Mouse (Mus musculus): ENCODE results near the gene Mvd. TPM values are rescaled to one million over a fixed set of nuclear protein-coding genes. Genes with fewer than 3 reads are reported as not detected.

The Mvd gene
- 38.7 and 43.7 TPM in 2 replicates for polyA plus RNA-seq (2015; fragmentation: Nextera tagmentation; extraction: Ambion mirVana)

- H3K27me3 ChIP-seq (replicated peaks) = no peaks in the 10 kb centered on the region
- under 1% methylated on average over 47 of the region's 47 CpGs for WGBS
- H3K4me3 ChIP-seq (replicated peaks) = peak within 1 kb of the TSS; percentile 57
- 0 out of 2 replicates have a peak, but pooled peaks cover 4% of the 10 kb centered on the region for H3K36me3 ChIP-seq
- H3K27ac ChIP-seq = peak within 1 kb of the TSS; percentile 97
- peak within 1 kb of the TSS; percentile 96 for H3K4me2 ChIP-seq
- H3K9me3 ChIP-seq = no peaks in the 10 kb centered on the region
- H3K4me1 ChIP-seq = peaks cover 22% of the 10 kb centered on the region
- peak; percentile 96 for ATAC-seq (ENCODE audit: insufficient read depth, low FRiP score, low read depth)
- peak within 1 kb of the TSS; percentile 45 for H3K9ac ChIP-seq
Observed at GRCm38 (mm10) chr8:122443262-122444006, at the start of gene Mvd. Gene Mvd, minus strand, starts transcription at chr8:122443422.

GRCm38 (mm10) chr8:122488387-122488786 lies 45.2 kb upstream of the Mvd start:
- Histone ChIP-seq H3K4me2 (no peak overlapping the region), H3K27me3 (replicated peaks) (no peaks in the 10 kb centered on the region), H3K4me3 (replicated peaks) (no peak overlapping the region), H3K27ac (no peak overlapping the region), H3K36me3 (peaks cover 70% of the 10 kb centered on the region), H3K9ac (no peak overlapping the region), H3K9me3 (no peaks in the 10 kb centered on the region), H3K4me1 (no peaks in the 10 kb centered on the region)
- WGBS = 96% methylated on average over 9 of the region's 9 CpGs
- no peak for ATAC-seq (ENCODE audit: insufficient read depth, low FRiP score, low read depth)

DNA sequence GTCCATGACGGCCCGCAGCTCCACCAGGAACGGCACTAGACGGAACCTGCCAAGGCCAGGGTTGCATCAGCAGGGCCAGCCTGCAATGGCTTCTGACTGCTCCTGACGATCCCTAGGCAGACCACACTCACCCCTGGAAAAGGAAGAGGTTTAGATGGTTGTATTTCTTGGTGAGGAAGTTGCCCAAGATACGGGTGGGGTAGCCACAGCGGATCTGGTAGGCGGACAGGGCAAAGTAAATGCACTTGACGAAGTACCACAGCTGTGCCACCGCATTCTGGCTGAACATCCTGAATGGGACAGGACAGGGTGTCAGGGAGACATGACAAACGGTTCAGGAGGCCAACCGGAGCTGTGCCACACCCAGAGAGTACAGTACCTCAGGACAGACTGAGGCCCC lies 41.6 kb upstream of the Mvd start:
- peaks cover 78% of the 10 kb centered on the region for H3K36me3 ChIP-seq
- H3K4me3 ChIP-seq (replicated peaks) = no peak overlapping the region
- H3K9me3 ChIP-seq = no peaks in the 10 kb centered on the region
- no peaks in the 10 kb centered on the region for H3K4me1 ChIP-seq
- no peaks in the 10 kb centered on the region for H3K27me3 ChIP-seq (replicated peaks)
- ATAC-seq (ENCODE audit: insufficient read depth, low FRiP score, low read depth) = no peak
- H3K9ac ChIP-seq = no peak overlapping the region
- WGBS = 87% methylated on average over 12 of the region's 12 CpGs
- H3K4me2 ChIP-seq = no peak overlapping the region
- H3K27ac ChIP-seq = no peak overlapping the region

DNA sequence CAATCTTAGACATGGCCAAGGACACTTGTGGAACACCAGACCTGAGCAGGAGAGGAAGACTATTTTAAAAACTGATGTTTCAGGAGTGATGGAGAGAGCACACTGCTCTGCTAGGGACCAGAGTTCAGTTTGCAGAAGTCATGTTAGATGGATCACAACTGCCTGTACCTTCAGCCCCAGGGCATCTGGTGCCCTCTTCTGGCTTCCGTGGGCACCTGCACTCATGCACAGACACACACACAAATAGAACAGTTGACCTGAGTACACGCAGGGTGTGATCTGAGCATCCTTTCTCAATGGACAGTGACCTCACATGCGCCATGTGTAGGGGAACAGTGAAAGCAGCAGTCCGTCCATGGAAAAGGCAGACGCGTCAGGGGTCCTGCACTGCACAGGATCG lies 40.7 kb upstream of the Mvd start:
- no peak for ATAC-seq (ENCODE audit: insufficient read depth, low FRiP score, low read depth)
- 96% methylated on average over 7 of the region's 7 CpGs for WGBS
- Histone ChIP-seq H3K36me3 (peaks cover 84% of the 10 kb centered on the region), H3K9me3 (no peaks in the 10 kb centered on the region), H3K27me3 (replicated peaks) (no peaks in the 10 kb centered on the region), H3K4me2 (no peak overlapping the region), H3K9ac (no peak overlapping the region), H3K4me1 (no peaks in the 10 kb centered on the region), H3K27ac (no peak overlapping the region), H3K4me3 (replicated peaks) (no peak overlapping the region)

GRCm38 (mm10) chr8:122482448-122482847 lies 39.2 kb upstream of the Mvd start:
- Histone ChIP-seq H3K4me2 (no peak overlapping the region), H3K27ac (no peak overlapping the region), H3K4me1 (0 out of 2 replicates have a peak, but pooled peaks cover 1% of the 10 kb centered on the region), H3K36me3 (peaks cover 80% of the 10 kb centered on the region), H3K9me3 (no peaks in the 10 kb centered on the region), H3K9ac (no peak overlapping the region), H3K27me3 (replicated peaks) (no peaks in the 10 kb centered on the region), H3K4me3 (replicated peaks) (no peak overlapping the region)
- WGBS = 94% methylated on average over 8 of the region's 8 CpGs
- ATAC-seq (ENCODE audit: insufficient read depth, low FRiP score, low read depth) = no peak; the same call in 1 of the 2 replicates

DNA sequence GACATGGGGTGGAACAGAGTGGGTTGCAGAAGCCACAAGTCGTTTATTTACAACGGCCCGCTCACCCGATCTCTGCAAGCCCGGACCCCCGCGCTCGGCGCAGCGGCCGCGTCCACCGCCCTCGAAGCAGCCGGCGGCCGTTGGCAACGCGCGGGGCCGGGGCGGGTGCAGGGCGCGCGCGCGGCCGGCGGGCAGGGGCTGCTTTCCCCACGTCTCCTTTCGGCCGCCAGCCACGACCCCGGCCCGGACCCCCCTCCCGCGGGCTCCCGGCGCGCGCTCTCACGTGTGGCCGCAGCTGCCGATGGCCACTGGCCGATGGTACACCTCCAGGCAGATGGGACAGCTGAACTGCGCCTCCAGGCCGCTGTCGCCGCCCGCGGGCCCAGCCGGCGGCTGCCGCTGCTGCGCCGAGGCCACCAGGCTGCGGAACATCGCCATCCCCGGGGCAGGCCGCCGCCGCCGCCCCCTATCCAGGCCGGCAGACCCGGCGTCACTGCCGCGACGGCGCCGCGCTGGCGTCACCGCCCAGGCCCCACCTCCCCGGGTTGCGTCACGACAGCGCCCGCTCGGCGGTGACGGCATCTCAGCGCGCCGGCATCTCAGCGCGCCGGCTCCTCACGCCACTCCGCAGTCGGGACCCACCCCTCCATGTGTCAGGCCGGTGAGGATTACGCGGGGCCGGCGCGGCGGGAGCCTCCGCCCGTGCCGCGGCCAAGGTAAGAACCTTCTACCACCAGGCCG lies 32.5 kb upstream of the Mvd start, which contains the start of the genes Rnf166 and Ctu2:
Gene Rnf166 (minus strand): TSS at position 485 of the 741 bp plus-strand sequence.
Gene Ctu2 (plus strand): TSS at position 564 of the 741 bp plus-strand sequence.
- peak within 1 kb of the TSS; percentile 72 for H3K27ac ChIP-seq
- H3K9ac ChIP-seq = peak within 1 kb of the TSS; percentile 92
- WGBS = under 1% methylated on average over 91 of the region's 103 CpGs
- peaks cover 20% of the 10 kb centered on the region for H3K36me3 ChIP-seq
- H3K4me3 ChIP-seq (replicated peaks) = peak within 1 kb of the TSS; percentile 100
- no peaks in the 10 kb centered on the region for H3K9me3 ChIP-seq
- peaks cover 27% of the 10 kb centered on the region for H3K4me1 ChIP-seq
- peak; percentile 90 for ATAC-seq (ENCODE audit: insufficient read depth, low FRiP score, low read depth)
- peak within 1 kb of the TSS; percentile 89 for H3K4me2 ChIP-seq
- no peaks in the 10 kb centered on the region for H3K27me3 ChIP-seq (replicated peaks)

- Histone ChIP-seq H3K27ac (peak overlapping the region; percentile 72; the same call in 1 of the 2 replicates), H3K27me3 (replicated peaks) (no peaks in the 10 kb centered on the region), H3K9me3 (no peaks in the 10 kb centered on the region), H3K4me3 (replicated peaks) (peak overlapping the region; percentile 100), H3K4me2 (peak overlapping the region; percentile 89), H3K4me1 (peaks cover 27% of the 10 kb centered on the region), H3K36me3 (peaks cover 18% of the 10 kb centered on the region), H3K9ac (peak overlapping the region; percentile 92)
- WGBS = 6% methylated on average over 16 of the region's 16 CpGs
- ATAC-seq (ENCODE audit: insufficient read depth, low FRiP score, low read depth) = no peak
Observed at GRCm38 (mm10) chr8:122474951-122475560, 31.8 kb upstream of the Mvd start.

DNA sequence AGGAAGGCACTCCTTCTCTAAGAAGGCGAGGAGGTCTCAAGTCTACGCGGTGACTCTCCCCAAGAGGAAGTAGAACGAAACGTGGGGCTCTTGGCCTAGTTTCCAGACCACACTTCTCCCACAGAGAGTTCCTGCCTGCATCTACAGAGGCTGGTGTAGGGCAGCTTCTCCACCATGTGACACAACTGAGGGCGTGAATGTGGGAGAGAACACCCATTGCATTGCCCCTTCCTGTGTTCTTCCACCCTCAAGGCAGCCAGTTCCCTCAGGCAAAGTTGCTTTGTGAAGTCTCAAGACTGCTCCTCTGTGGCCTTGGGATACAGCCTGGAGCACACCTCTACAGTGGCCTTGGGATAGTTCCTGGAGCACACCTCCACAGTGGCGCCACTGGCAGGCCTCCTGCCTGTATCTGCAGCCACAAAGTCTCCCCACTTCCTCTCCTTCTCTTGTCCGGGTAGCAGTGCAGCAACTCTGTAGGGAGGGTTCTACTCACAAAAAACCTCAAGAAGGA lies 30.7 kb upstream of the Mvd start:
- 80% methylated on average over 8 of the region's 8 CpGs for WGBS
- Histone ChIP-seq H3K9me3 (no peaks in the 10 kb centered on the region), H3K4me2 (no peak overlapping the region), H3K27me3 (replicated peaks) (no peaks in the 10 kb centered on the region), H3K4me1 (peaks cover 27% of the 10 kb centered on the region), H3K9ac (no peak overlapping the region), H3K27ac (peak overlapping the region; percentile 66), H3K4me3 (replicated peaks) (no peak overlapping the region), H3K36me3 (peaks cover 13% of the 10 kb centered on the region)
- ATAC-seq (ENCODE audit: insufficient read depth, low FRiP score, low read depth) = no peak

DNA sequence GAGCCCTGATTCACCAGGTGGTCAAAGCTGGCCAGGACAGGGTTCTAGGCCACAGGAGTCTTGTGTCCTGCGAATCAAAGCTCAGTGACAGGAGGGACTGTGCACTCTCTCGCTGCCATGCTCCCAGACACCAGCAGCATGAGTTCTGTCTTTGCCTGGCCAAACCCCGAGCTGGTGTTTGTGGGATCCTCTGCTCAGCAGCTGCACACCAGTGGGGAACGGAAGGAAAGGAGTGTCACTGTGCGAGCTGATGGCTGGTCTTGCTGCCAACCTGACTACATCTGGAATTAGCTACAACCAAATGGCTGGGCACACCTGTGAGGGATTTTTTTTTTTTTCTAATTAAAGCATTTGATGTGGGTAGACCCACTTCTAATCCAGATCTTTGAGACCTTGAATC lies 27.5 kb upstream of the Mvd start:
- Histone ChIP-seq H3K9ac (no peak overlapping the region), H3K27me3 (replicated peaks) (no peaks in the 10 kb centered on the region), H3K9me3 (no peaks in the 10 kb centered on the region), H3K27ac (no peak overlapping the region), H3K4me1 (peaks cover 15% of the 10 kb centered on the region), H3K4me3 (replicated peaks) (no peak overlapping the region), H3K36me3 (peaks cover 12% of the 10 kb centered on the region), H3K4me2 (no peak overlapping the region)
- ATAC-seq (ENCODE audit: insufficient read depth, low FRiP score, low read depth) = no peak
- 81% methylated on average over 5 of the region's 5 CpGs for WGBS

DNA sequence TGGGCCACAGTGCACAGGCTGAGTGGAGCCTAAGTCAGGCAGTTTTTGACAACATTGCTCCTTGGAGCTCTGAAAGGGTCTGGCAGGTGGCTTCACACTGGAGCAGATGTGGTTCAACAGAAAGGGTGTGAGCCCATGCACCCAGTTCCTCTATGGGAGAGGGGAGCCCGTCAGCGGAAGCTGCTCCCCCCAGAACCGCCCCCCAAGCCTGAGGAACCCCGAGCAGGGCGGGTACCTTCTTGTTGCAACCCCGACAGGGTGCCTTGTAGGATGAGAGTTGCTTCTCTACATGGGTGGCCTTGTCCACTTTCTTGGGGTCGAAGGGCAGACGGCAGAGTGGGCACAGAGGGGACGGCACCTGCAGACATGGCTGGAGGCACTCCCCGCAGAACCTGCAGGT lies 26.7 kb upstream of the Mvd start:
- Histone ChIP-seq H3K4me1 (peaks cover 12% of the 10 kb centered on the region), H3K27ac (no peak overlapping the region), H3K9ac (no peak overlapping the region), H3K9me3 (no peaks in the 10 kb centered on the region), H3K36me3 (peaks cover 12% of the 10 kb centered on the region), H3K4me3 (replicated peaks) (no peak overlapping the region), H3K4me2 (no peak overlapping the region), H3K27me3 (replicated peaks) (no peaks in the 10 kb centered on the region)
- no peak for ATAC-seq (ENCODE audit: insufficient read depth, low FRiP score, low read depth)
- WGBS = 84% methylated on average over 10 of the region's 10 CpGs

DNA sequence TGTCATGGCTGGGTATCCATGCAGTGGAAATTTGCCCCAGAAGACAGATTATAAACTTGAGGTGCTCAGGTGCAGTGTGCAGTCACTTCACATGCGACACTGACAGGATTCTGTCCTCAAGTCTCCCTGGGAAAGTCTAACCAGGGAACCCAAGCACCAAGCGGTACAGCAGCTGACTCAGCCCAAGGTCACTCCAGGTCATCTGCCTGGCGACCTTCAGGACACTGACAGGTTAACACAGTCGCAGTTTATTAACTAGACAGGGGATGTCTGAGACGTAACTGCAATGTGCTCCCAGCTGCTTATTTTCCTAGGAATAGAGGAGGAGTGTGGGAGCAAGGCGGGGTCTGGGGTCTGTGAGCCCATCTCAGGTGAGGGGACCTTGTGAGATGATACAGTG lies 26.2 kb upstream of the Mvd start:
- H3K27me3 ChIP-seq (replicated peaks) = no peaks in the 10 kb centered on the region
- peaks cover 12% of the 10 kb centered on the region for H3K36me3 ChIP-seq
- WGBS = 76% methylated on average over 6 of the region's 6 CpGs
- 0 out of 2 replicates have a peak, but pooled peaks cover 6% of the 10 kb centered on the region for H3K4me1 ChIP-seq
- no peak for ATAC-seq (ENCODE audit: insufficient read depth, low FRiP score, low read depth)
- H3K4me3 ChIP-seq (replicated peaks) = no peak overlapping the region
- H3K4me2 ChIP-seq = no peak overlapping the region
- no peaks in the 10 kb centered on the region for H3K9me3 ChIP-seq
- H3K9ac ChIP-seq = no peak overlapping the region
- H3K27ac ChIP-seq = no peak overlapping the region
